Mouse (Mus musculus): ENCODE data around the gene Tnni1. TPM values are rescaled to one million over a fixed set of nuclear protein-coding genes. Genes with fewer than 3 reads are reported as not detected.

Gene Tnni1
- polyA plus RNA-seq, 1 experiment from 2014 or later = 3.4 TPM

- no peak overlapping the region for H3K9ac ChIP-seq (replicated peaks; ENCODE audit: low read depth, low read length)
- no peaks in the 10 kb centered on the region for H3K9me3 ChIP-seq (ENCODE audit: control insufficient read depth, low read length)
- H3K4me1 ChIP-seq (ENCODE audit: control insufficient read depth, insufficient read depth, low read length) = no peaks in the 10 kb centered on the region
- ATAC-seq (ENCODE audit: low read depth) = peak; percentile 39; the same call in 1 of the 2 replicates
- H3K27me3 ChIP-seq (ENCODE audit: control insufficient read depth, insufficient read depth, low read length) = no peaks in the 10 kb centered on the region
- no peak overlapping the region for H3K27ac ChIP-seq (ENCODE audit: low read depth, low read length)
- peak overlapping the region; percentile 21; the same call in 1 of the 2 replicates for H3K4me2 ChIP-seq (ENCODE audit: low read depth, low read length)
- WGBS = 15% methylated on average over 27 of the region's 27 CpGs
- H3K36me3 ChIP-seq (ENCODE audit: control insufficient read depth, insufficient read depth, low read length) = no peaks in the 10 kb centered on the region
- no peak overlapping the region for H3K4me3 ChIP-seq (ENCODE audit: low read depth, low read length)
Measured at GRCm38 (mm10) chr1:135793370-135794215, 14.4 kb downstream of the Tnni1 start.

- H3K4me3 ChIP-seq (ENCODE audit: low read depth, low read length) = no peak overlapping the region
- no peaks in the 10 kb centered on the region for H3K27me3 ChIP-seq (ENCODE audit: control insufficient read depth, insufficient read depth, low read length)
- H3K36me3 ChIP-seq (ENCODE audit: control insufficient read depth, insufficient read depth, low read length) = no peaks in the 10 kb centered on the region
- WGBS = 50% methylated on average over 20 of the region's 20 CpGs
- H3K9me3 ChIP-seq (ENCODE audit: control insufficient read depth, low read length) = no peaks in the 10 kb centered on the region
- H3K4me2 ChIP-seq (ENCODE audit: low read depth, low read length) = 0 out of 2 replicates have a peak overlapping the region, but pooled peaks have one; percentile 21
- ATAC-seq (ENCODE audit: low read depth) = no peak
- no peaks in the 10 kb centered on the region for H3K4me1 ChIP-seq (ENCODE audit: control insufficient read depth, insufficient read depth, low read length)
- no peak overlapping the region for H3K27ac ChIP-seq (ENCODE audit: low read depth, low read length)
- H3K9ac ChIP-seq (replicated peaks; ENCODE audit: low read depth, low read length) = no peak overlapping the region; the same call in 1 of the 2 replicates
Measured at GRCm38 (mm10) chr1:135794216-135795134, 15.2 kb downstream of the Tnni1 start.

DNA sequence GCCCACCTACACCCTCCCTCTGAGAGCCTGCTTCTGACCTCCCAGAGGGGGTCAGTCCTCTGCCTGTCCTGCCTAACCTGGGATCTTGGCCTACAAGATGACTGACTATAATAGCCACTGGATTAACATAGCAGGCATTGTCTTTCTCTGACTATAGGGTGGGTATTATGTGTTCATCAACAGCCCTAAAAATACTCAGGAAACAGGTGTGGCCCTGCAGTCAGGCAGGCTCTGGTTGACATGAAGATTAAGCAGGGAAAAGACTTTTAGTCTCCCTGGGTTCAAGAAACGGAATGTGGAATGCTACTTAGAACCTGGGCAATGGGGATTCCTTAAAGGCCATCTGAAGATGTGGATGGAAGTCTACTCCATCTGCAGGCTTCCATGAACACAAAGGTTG is 19.3 kb downstream of the Tnni1 start:
- H3K27me3 ChIP-seq (ENCODE audit: control insufficient read depth, insufficient read depth, low read length) = no peaks in the 10 kb centered on the region
- H3K4me1 ChIP-seq (ENCODE audit: control insufficient read depth, insufficient read depth, low read length) = peaks cover 3% of the 10 kb centered on the region; the same call in 1 of the 2 replicates
- 83% methylated on average over 1 of the region's 1 CpGs for WGBS

GRCm38 (mm10) chr1:135799109-135799627 is 19.9 kb downstream of the Tnni1 start:
- no peak overlapping the region for H3K27ac ChIP-seq (ENCODE audit: low read depth, low read length)
- H3K36me3 ChIP-seq (ENCODE audit: control insufficient read depth, insufficient read depth, low read length) = no peaks in the 10 kb centered on the region
- H3K4me3 ChIP-seq (ENCODE audit: low read depth, low read length) = no peak overlapping the region
- 68% methylated on average over 8 of the region's 8 CpGs for WGBS
- H3K27me3 ChIP-seq (ENCODE audit: control insufficient read depth, insufficient read depth, low read length) = no peaks in the 10 kb centered on the region
- H3K9me3 ChIP-seq (ENCODE audit: control insufficient read depth, low read length) = no peaks in the 10 kb centered on the region
- no peak for ATAC-seq (ENCODE audit: low read depth)
- H3K4me2 ChIP-seq (ENCODE audit: low read depth, low read length) = no peak overlapping the region
- H3K9ac ChIP-seq (replicated peaks; ENCODE audit: low read depth, low read length) = no peak overlapping the region
- peaks cover 3% of the 10 kb centered on the region; the same call in 1 of the 2 replicates for H3K4me1 ChIP-seq (ENCODE audit: control insufficient read depth, insufficient read depth, low read length)

More for the DNA sequence above, 19.3 kb downstream of the Tnni1 start:
- no peak for ATAC-seq (ENCODE audit: low read depth)
- Histone ChIP-seq H3K9ac (replicated peaks; ENCODE audit: low read depth, low read length) (no peak overlapping the region), H3K27ac (ENCODE audit: low read depth, low read length) (no peak overlapping the region), H3K4me3 (ENCODE audit: low read depth, low read length) (no peak overlapping the region), H3K36me3 (ENCODE audit: control insufficient read depth, insufficient read depth, low read length) (no peaks in the 10 kb centered on the region), H3K9me3 (ENCODE audit: control insufficient read depth, low read length) (no peaks in the 10 kb centered on the region), H3K4me2 (ENCODE audit: low read depth, low read length) (no peak overlapping the region)

- Histone ChIP-seq H3K9ac (replicated peaks; ENCODE audit: low read depth, low read length) (no peak overlapping the region), H3K36me3 (ENCODE audit: control insufficient read depth, insufficient read depth, low read length) (no peaks in the 10 kb centered on the region), H3K9me3 (ENCODE audit: control insufficient read depth, low read length) (no peaks in the 10 kb centered on the region), H3K4me3 (ENCODE audit: low read depth, low read length) (no peak overlapping the region), H3K4me1 (ENCODE audit: control insufficient read depth, insufficient read depth, low read length) (peaks cover 3% of the 10 kb centered on the region; the same call in 1 of the 2 replicates), H3K27me3 (ENCODE audit: control insufficient read depth, insufficient read depth, low read length) (no peaks in the 10 kb centered on the region), H3K27ac (ENCODE audit: low read depth, low read length) (no peak overlapping the region), H3K4me2 (ENCODE audit: low read depth, low read length) (no peak overlapping the region)
- ATAC-seq (ENCODE audit: low read depth) = peak; percentile 41; the same call in 1 of the 2 replicates
- WGBS = 47% methylated on average over 8 of the region's 8 CpGs
Measured at GRCm38 (mm10) chr1:135800192-135800950, 21.1 kb downstream of the Tnni1 start.

- Histone ChIP-seq H3K27me3 (ENCODE audit: control insufficient read depth, insufficient read depth, low read length) (no peaks in the 10 kb centered on the region), H3K27ac (ENCODE audit: low read depth, low read length) (no peak overlapping the region), H3K9ac (replicated peaks; ENCODE audit: low read depth, low read length) (no peak overlapping the region), H3K9me3 (ENCODE audit: control insufficient read depth, low read length) (no peaks in the 10 kb centered on the region), H3K4me3 (ENCODE audit: low read depth, low read length) (no peak overlapping the region), H3K4me2 (ENCODE audit: low read depth, low read length) (no peak overlapping the region), H3K36me3 (ENCODE audit: control insufficient read depth, insufficient read depth, low read length) (no peaks in the 10 kb centered on the region), H3K4me1 (ENCODE audit: control insufficient read depth, insufficient read depth, low read length) (no peaks in the 10 kb centered on the region)
- 24% methylated on average over 10 of the region's 10 CpGs for WGBS
- no peak for ATAC-seq (ENCODE audit: low read depth)
Measured at GRCm38 (mm10) chr1:135807546-135807945, 28.3 kb downstream of the Tnni1 start.

DNA sequence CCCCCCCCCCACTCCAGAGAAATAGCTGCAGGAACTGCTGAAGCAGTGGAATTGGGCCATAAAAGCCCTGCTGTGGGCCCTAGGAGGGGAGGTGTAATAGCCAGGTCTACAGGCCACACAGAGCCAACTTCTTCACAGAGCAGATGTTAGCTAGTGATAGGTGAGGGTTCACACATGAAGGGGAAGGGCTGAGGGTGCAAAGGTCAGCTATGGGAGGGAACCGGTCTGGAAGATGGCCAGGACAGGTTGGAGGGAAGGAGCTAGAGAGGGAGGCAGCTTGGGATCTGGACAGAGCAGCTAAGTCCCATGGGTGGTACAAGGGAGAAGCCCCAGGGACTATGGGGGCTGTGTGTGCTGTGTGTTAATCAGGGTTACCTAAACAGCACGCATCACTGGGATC is 30.9 kb downstream of the Tnni1 start:
- no peak overlapping the region for H3K9ac ChIP-seq (replicated peaks; ENCODE audit: low read depth, low read length)
- H3K27ac ChIP-seq (ENCODE audit: low read depth, low read length) = no peak overlapping the region
- no peak overlapping the region for H3K4me3 ChIP-seq (ENCODE audit: low read depth, low read length)
- H3K27me3 ChIP-seq (ENCODE audit: control insufficient read depth, insufficient read depth, low read length) = no peaks in the 10 kb centered on the region
- no peaks in the 10 kb centered on the region for H3K9me3 ChIP-seq (ENCODE audit: control insufficient read depth, low read length)
- H3K36me3 ChIP-seq (ENCODE audit: control insufficient read depth, insufficient read depth, low read length) = no peaks in the 10 kb centered on the region
- no peak overlapping the region for H3K4me2 ChIP-seq (ENCODE audit: low read depth, low read length)
- 56% methylated on average over 2 of the region's 2 CpGs for WGBS
- H3K4me1 ChIP-seq (ENCODE audit: control insufficient read depth, insufficient read depth, low read length) = no peaks in the 10 kb centered on the region
- ATAC-seq (ENCODE audit: low read depth) = no peak

DNA sequence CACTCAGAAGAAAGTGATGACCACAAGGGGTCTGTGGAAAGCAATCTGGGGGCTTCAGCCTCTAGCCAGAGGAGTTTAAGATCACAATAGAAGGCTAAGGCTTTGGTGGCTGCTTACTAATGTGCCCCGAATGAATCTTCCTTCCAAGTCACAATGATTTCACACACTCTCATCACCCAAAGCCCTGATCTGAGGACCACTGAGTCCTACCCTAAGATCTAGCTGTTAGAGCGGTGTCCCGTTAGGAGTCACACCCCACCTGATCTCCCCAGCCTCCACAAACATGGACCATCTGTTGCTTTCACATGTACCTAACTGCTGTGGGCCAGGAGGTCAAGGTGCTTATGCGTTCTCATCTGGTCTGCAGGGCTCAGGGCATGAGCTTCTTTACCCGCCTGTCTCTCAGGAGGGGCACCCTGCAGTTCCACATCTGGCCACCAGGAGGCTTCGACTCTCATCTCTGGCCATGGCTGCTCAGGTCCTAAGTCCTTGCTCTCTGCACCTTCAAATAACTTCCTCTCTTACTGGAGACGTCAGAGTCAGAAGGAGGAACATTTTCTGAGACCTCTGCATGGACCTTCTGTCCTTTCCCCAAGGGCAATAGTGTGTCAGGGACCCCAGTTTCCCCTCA is 31.9 kb downstream of the Tnni1 start:
- no peak overlapping the region for H3K9ac ChIP-seq (replicated peaks; ENCODE audit: low read depth, low read length)
- no peak overlapping the region for H3K4me3 ChIP-seq (ENCODE audit: low read depth, low read length)
- H3K9me3 ChIP-seq (ENCODE audit: control insufficient read depth, low read length) = no peaks in the 10 kb centered on the region
- no peaks in the 10 kb centered on the region for H3K4me1 ChIP-seq (ENCODE audit: control insufficient read depth, insufficient read depth, low read length)
- 38% methylated on average over 7 of the region's 7 CpGs for WGBS
- no peak overlapping the region for H3K4me2 ChIP-seq (ENCODE audit: low read depth, low read length)
- no peaks in the 10 kb centered on the region for H3K27me3 ChIP-seq (ENCODE audit: control insufficient read depth, insufficient read depth, low read length)
- peak; percentile 64; the same call in 1 of the 2 replicates for ATAC-seq (ENCODE audit: low read depth)
- no peaks in the 10 kb centered on the region for H3K36me3 ChIP-seq (ENCODE audit: control insufficient read depth, insufficient read depth, low read length)
- H3K27ac ChIP-seq (ENCODE audit: low read depth, low read length) = no peak overlapping the region

Data from neural tube, embryonic 14.5 days (tissue).